Mouse (Mus musculus) small intestine, adult 2 months (tissue): ENCODE data around the gene Arhgap31.
A peak's percentile ranks its signal among the peaks of the same experiment; 100 is the strongest.

ENCODE experiments used
- CTCF ChIP-seq: fragments of 200-500 bp; IDR thresholded peaks from 2 replicates; pipeline ENCODE4 v1.5.1; 2012; ENCODE audit warnings: low read depth, mild to moderate bottlenecking, control low read depth, inconsistent platforms, low read length, moderate library complexity, mixed read lengths; ENCODE audit not compliant: insufficient replicate concordance, insufficient read length; ENCODE audit errors: extremely low read depth
- POLR2A ChIP-seq: fragments of 200-500 bp; IDR thresholded peaks from 2 replicates; pipeline ENCODE4 v1.6.1; 2012; ENCODE audit warnings: low read depth, mild to moderate bottlenecking, control low read depth, inconsistent platforms, low read length, moderate library complexity

DNA sequence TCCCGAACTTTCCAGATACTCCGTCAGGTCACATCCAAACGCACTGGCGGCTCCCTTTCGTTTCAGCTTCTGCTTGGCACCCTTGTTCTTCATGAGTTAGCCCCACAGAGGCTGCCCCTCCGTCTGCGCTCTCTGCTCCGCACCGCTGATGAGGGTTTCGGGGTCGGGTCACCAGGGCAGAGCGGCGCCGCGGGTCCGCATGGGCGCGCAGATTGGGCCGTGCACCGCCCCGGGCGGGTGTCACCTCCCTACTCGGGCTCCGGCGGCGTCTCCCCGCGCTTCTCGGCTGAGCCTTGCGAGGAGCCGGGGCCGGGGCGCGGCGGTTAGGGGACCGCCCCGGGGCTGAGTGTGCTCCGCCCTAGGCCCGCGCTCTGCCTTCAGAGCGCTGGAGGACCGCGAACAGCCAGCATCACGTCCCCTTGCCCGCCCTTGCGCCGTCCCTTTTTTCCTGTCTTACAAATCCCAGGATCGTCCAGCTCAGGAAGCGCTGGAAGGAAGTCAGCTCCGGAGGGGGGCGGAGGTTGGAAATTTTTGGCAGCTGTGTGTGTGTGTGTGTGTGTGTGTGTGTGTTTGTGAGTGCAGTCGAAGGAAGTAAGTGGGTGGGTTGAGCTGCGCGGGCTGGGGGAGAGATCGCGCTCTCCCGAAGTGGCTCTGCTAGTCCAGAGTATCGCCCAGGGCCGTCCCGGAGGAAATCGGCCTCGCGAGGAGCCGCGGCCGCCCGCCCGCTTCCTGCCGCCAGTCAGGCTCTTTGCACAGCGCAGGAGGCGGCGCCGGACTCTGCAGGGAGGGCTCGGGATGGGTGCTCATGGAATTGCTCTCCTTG, at the start of gene Arhgap31:
- TF ChIP-seq CTCF (no peak), POLR2A (peak; percentile 43)
